Mouse (Mus musculus): Measurements from ENCODE around the gene Arhgap31.

DNA sequence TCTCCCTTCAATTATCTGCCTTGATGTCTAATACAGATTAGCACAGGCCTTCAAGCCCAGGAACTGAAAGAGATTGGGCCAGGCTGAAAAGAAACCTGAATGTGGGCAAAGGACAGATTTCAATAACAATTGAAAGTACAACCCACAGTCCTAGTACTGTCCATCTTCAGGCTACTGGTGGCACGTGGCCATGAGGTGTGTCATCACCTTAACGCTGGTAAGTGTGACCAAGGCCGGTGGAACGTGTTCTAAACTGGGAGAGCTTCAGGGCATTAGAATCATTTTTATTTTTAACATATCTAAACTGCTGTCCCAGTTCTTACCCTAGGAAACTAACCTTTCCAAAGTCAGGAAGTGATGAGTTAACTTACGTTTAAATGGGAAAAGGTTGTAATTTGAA is 125.9 kb downstream of the Arhgap31 start:
- no peak for TF ChIP-seq CTCF (IDR thresholded peaks at IDR 0.05; ENCODE audit: insufficient read depth, low read depth, low read length)
- TF ChIP-seq POLR2A (IDR thresholded peaks at IDR 0.05; ENCODE audit: insufficient read depth, low read depth, low read length): no peak

Measured in olfactory bulb, adult 2 months (tissue).